Mouse (Mus musculus): ENCODE data around the gene Prdx6. TPM values are rescaled to one million over a fixed set of nuclear protein-coding genes. Genes with fewer than 3 reads are reported as not detected.

Gene Prdx6
- polyA plus RNA-seq, 1 experiment from 2014 or later = 732 TPM

- 91% methylated on average over 4 of the region's 4 CpGs for WGBS
Measured at GRCm38 (mm10) chr1:161269346-161269745, 18.3 kb upstream of the Prdx6 start.

GRCm38 (mm10) chr1:161268884-161269283 is 17.9 kb upstream of the Prdx6 start:
- WGBS = 68% methylated on average over 5 of the region's 5 CpGs
- ATAC-seq (ENCODE audit: insufficient number of reproducible peaks, low FRiP score, low TSS enrichment, low read depth) = no peak
- H3K27me3 ChIP-seq (ENCODE audit: control insufficient read depth, insufficient read depth, low read length) = no peaks in the 10 kb centered on the region
- no peak for DNase-seq (ENCODE audit: low spot score)
- H3K4me1 ChIP-seq (ENCODE audit: control insufficient read depth, insufficient read depth, low read length) = no peaks in the 10 kb centered on the region
- no peak overlapping the region for H3K4me3 ChIP-seq (ENCODE audit: low read depth, low read length)
- H3K9ac ChIP-seq (ENCODE audit: low read length) = no peak overlapping the region
- no peak overlapping the region for H3K27ac ChIP-seq (replicated peaks; ENCODE audit: low read depth, low read length)
- H3K4me2 ChIP-seq (ENCODE audit: low read depth, severe bottlenecking) = no peak overlapping the region
- no peaks in the 10 kb centered on the region for H3K9me3 ChIP-seq (ENCODE audit: control insufficient read depth, low read length)
- no peaks in the 10 kb centered on the region for H3K36me3 ChIP-seq (ENCODE audit: control insufficient read depth, insufficient read depth, low read length)

More at GRCm38 (mm10) chr1:161269346-161269745, 18.3 kb upstream of the Prdx6 start:
- Histone ChIP-seq H3K4me1 (ENCODE audit: control insufficient read depth, insufficient read depth, low read length) (no peaks in the 10 kb centered on the region), H3K36me3 (ENCODE audit: control insufficient read depth, insufficient read depth, low read length) (no peaks in the 10 kb centered on the region), H3K9me3 (ENCODE audit: control insufficient read depth, low read length) (no peaks in the 10 kb centered on the region), H3K4me2 (ENCODE audit: low read depth, severe bottlenecking) (no peak overlapping the region), H3K4me3 (ENCODE audit: low read depth, low read length) (no peak overlapping the region), H3K27me3 (ENCODE audit: control insufficient read depth, insufficient read depth, low read length) (no peaks in the 10 kb centered on the region), H3K27ac (replicated peaks; ENCODE audit: low read depth, low read length) (no peak overlapping the region), H3K9ac (ENCODE audit: low read length) (no peak overlapping the region)
- ATAC-seq (ENCODE audit: insufficient number of reproducible peaks, low FRiP score, low TSS enrichment, low read depth) = no peak
- DNase-seq (ENCODE audit: low spot score) = no peak

- WGBS = 85% methylated on average over 7 of the region's 7 CpGs
- no peak for ATAC-seq (ENCODE audit: insufficient number of reproducible peaks, low FRiP score, low TSS enrichment, low read depth)
- no peaks in the 10 kb centered on the region for H3K36me3 ChIP-seq (ENCODE audit: control insufficient read depth, insufficient read depth, low read length)
Measured at GRCm38 (mm10) chr1:161268116-161268515, 17.1 kb upstream of the Prdx6 start.

GRCm38 (mm10) chr1:161264961-161265360 is 13.9 kb upstream of the Prdx6 start:
- ATAC-seq (ENCODE audit: insufficient number of reproducible peaks, low FRiP score, low TSS enrichment, low read depth) = no peak
- no peaks in the 10 kb centered on the region for H3K36me3 ChIP-seq (ENCODE audit: control insufficient read depth, insufficient read depth, low read length)
- no peaks in the 10 kb centered on the region for H3K27me3 ChIP-seq (ENCODE audit: control insufficient read depth, insufficient read depth, low read length)
- DNase-seq (ENCODE audit: low spot score) = no peak
- H3K9me3 ChIP-seq (ENCODE audit: control insufficient read depth, low read length) = no peaks in the 10 kb centered on the region
- H3K4me1 ChIP-seq (ENCODE audit: control insufficient read depth, insufficient read depth, low read length) = no peaks in the 10 kb centered on the region
- 82% methylated on average over 5 of the region's 5 CpGs for WGBS
- no peak overlapping the region for H3K9ac ChIP-seq (ENCODE audit: low read length)
- H3K4me2 ChIP-seq (ENCODE audit: low read depth, severe bottlenecking) = no peak overlapping the region
- no peak overlapping the region for H3K4me3 ChIP-seq (ENCODE audit: low read depth, low read length)
- H3K27ac ChIP-seq (replicated peaks; ENCODE audit: low read depth, low read length) = no peak overlapping the region

More at GRCm38 (mm10) chr1:161268116-161268515, 17.1 kb upstream of the Prdx6 start:
- Histone ChIP-seq H3K27ac (replicated peaks; ENCODE audit: low read depth, low read length) (no peak overlapping the region), H3K27me3 (ENCODE audit: control insufficient read depth, insufficient read depth, low read length) (no peaks in the 10 kb centered on the region), H3K4me1 (ENCODE audit: control insufficient read depth, insufficient read depth, low read length) (no peaks in the 10 kb centered on the region), H3K4me2 (ENCODE audit: low read depth, severe bottlenecking) (no peak overlapping the region), H3K9me3 (ENCODE audit: control insufficient read depth, low read length) (no peaks in the 10 kb centered on the region), H3K4me3 (ENCODE audit: low read depth, low read length) (no peak overlapping the region), H3K9ac (ENCODE audit: low read length) (no peak overlapping the region)
- DNase-seq (ENCODE audit: low spot score) = no peak

- ATAC-seq (ENCODE audit: insufficient number of reproducible peaks, low FRiP score, low TSS enrichment, low read depth) (no peak), DNase-seq (ENCODE audit: low spot score) (no peak)
- H3K9ac ChIP-seq (ENCODE audit: low read length) = no peak overlapping the region
- no peak overlapping the region for H3K4me3 ChIP-seq (ENCODE audit: low read depth, low read length)
- WGBS = 92% methylated on average over 8 of the region's 8 CpGs
- H3K36me3 ChIP-seq (ENCODE audit: control insufficient read depth, insufficient read depth, low read length) = no peaks in the 10 kb centered on the region
- no peaks in the 10 kb centered on the region for H3K27me3 ChIP-seq (ENCODE audit: control insufficient read depth, insufficient read depth, low read length)
- no peak overlapping the region for H3K27ac ChIP-seq (replicated peaks; ENCODE audit: low read depth, low read length)
- no peaks in the 10 kb centered on the region for H3K9me3 ChIP-seq (ENCODE audit: control insufficient read depth, low read length)
- H3K4me1 ChIP-seq (ENCODE audit: control insufficient read depth, insufficient read depth, low read length) = no peaks in the 10 kb centered on the region
- no peak overlapping the region for H3K4me2 ChIP-seq (ENCODE audit: low read depth, severe bottlenecking)
Measured at GRCm38 (mm10) chr1:161263584-161263983, 12.6 kb upstream of the Prdx6 start.

GRCm38 (mm10) chr1:161262542-161262941 is 11.5 kb upstream of the Prdx6 start:
- no peaks in the 10 kb centered on the region for H3K27me3 ChIP-seq (ENCODE audit: control insufficient read depth, insufficient read depth, low read length)
- ATAC-seq (ENCODE audit: insufficient number of reproducible peaks, low FRiP score, low TSS enrichment, low read depth) (no peak), DNase-seq (ENCODE audit: low spot score) (no peak)
- WGBS = 72% methylated on average over 2 of the region's 2 CpGs
- no peaks in the 10 kb centered on the region for H3K36me3 ChIP-seq (ENCODE audit: control insufficient read depth, insufficient read depth, low read length)
- H3K27ac ChIP-seq (replicated peaks; ENCODE audit: low read depth, low read length) = no peak overlapping the region
- no peaks in the 10 kb centered on the region for H3K4me1 ChIP-seq (ENCODE audit: control insufficient read depth, insufficient read depth, low read length)
- no peak overlapping the region for H3K9ac ChIP-seq (ENCODE audit: low read length)
- H3K4me3 ChIP-seq (ENCODE audit: low read depth, low read length) = no peak overlapping the region
- no peak overlapping the region for H3K4me2 ChIP-seq (ENCODE audit: low read depth, severe bottlenecking)
- H3K9me3 ChIP-seq (ENCODE audit: control insufficient read depth, low read length) = no peaks in the 10 kb centered on the region

- Histone ChIP-seq H3K4me2 (ENCODE audit: low read depth, severe bottlenecking) (no peak overlapping the region), H3K4me1 (ENCODE audit: control insufficient read depth, insufficient read depth, low read length) (no peaks in the 10 kb centered on the region), H3K9ac (ENCODE audit: low read length) (no peak overlapping the region), H3K27ac (replicated peaks; ENCODE audit: low read depth, low read length) (no peak overlapping the region), H3K9me3 (ENCODE audit: control insufficient read depth, low read length) (no peaks in the 10 kb centered on the region), H3K4me3 (ENCODE audit: low read depth, low read length) (no peak overlapping the region), H3K36me3 (ENCODE audit: control insufficient read depth, insufficient read depth, low read length) (no peaks in the 10 kb centered on the region), H3K27me3 (ENCODE audit: control insufficient read depth, insufficient read depth, low read length) (no peaks in the 10 kb centered on the region)
- ATAC-seq (ENCODE audit: insufficient number of reproducible peaks, low FRiP score, low TSS enrichment, low read depth) = no peak
- no peak for DNase-seq (ENCODE audit: low spot score)
- WGBS = 54% methylated on average over 2 of the region's 2 CpGs
Measured at GRCm38 (mm10) chr1:161260761-161261160, 9.7 kb upstream of the Prdx6 start.

- Histone ChIP-seq H3K4me3 (ENCODE audit: low read depth, low read length) (no peak overlapping the region), H3K4me1 (ENCODE audit: control insufficient read depth, insufficient read depth, low read length) (no peaks in the 10 kb centered on the region), H3K27ac (replicated peaks; ENCODE audit: low read depth, low read length) (no peak overlapping the region), H3K27me3 (ENCODE audit: control insufficient read depth, insufficient read depth, low read length) (no peaks in the 10 kb centered on the region), H3K4me2 (ENCODE audit: low read depth, severe bottlenecking) (no peak overlapping the region), H3K36me3 (ENCODE audit: control insufficient read depth, insufficient read depth, low read length) (no peaks in the 10 kb centered on the region), H3K9ac (ENCODE audit: low read length) (no peak overlapping the region), H3K9me3 (ENCODE audit: control insufficient read depth, low read length) (no peaks in the 10 kb centered on the region)
- no peak for ATAC-seq (ENCODE audit: insufficient number of reproducible peaks, low FRiP score, low TSS enrichment, low read depth)
- no peak for DNase-seq (ENCODE audit: low spot score)
- WGBS = 79% methylated on average over 5 of the region's 6 CpGs
Measured at GRCm38 (mm10) chr1:161259142-161259541, 8.1 kb upstream of the Prdx6 start.

GRCm38 (mm10) chr1:161258331-161258730 is 7.3 kb upstream of the Prdx6 start:
- Histone ChIP-seq H3K4me1 (ENCODE audit: control insufficient read depth, insufficient read depth, low read length) (no peaks in the 10 kb centered on the region), H3K36me3 (ENCODE audit: control insufficient read depth, insufficient read depth, low read length) (no peaks in the 10 kb centered on the region), H3K27ac (replicated peaks; ENCODE audit: low read depth, low read length) (no peak overlapping the region), H3K9ac (ENCODE audit: low read length) (no peak overlapping the region), H3K4me2 (ENCODE audit: low read depth, severe bottlenecking) (no peak overlapping the region), H3K9me3 (ENCODE audit: control insufficient read depth, low read length) (no peaks in the 10 kb centered on the region), H3K27me3 (ENCODE audit: control insufficient read depth, insufficient read depth, low read length) (no peaks in the 10 kb centered on the region), H3K4me3 (ENCODE audit: low read depth, low read length) (no peak overlapping the region)
- no peak for DNase-seq (ENCODE audit: low spot score)
- 91% methylated on average over 2 of the region's 2 CpGs for WGBS
- no peak for ATAC-seq (ENCODE audit: insufficient number of reproducible peaks, low FRiP score, low TSS enrichment, low read depth)
